Mouse (Mus musculus) ES-Bruce4 (cell line): ENCODE measurements around the gene Upp1. TPM values are rescaled to one million over a fixed set of nuclear protein-coding genes. Genes with fewer than 3 reads are reported as not detected.

Experiments used
- H3K27ac ChIP-seq: 2 replicates; pipeline ENCODE4 v1.5.1; 2012; ENCODE audit warnings: low read length, inconsistent platforms; ENCODE audit not compliant: insufficient read depth
- H3K27me3 ChIP-seq: 2 replicates; pipeline ENCODE4 v1.6.1; 2012; ENCODE audit warnings: mild to moderate bottlenecking, low read length, inconsistent platforms; ENCODE audit not compliant: control insufficient read depth, poor library complexity, insufficient read depth, severe bottlenecking
- H3K36me3 ChIP-seq: 2 replicates; pipeline ENCODE4 v1.6.1; 2012; ENCODE audit warnings: inconsistent platforms, mild to moderate bottlenecking, low read length, moderate library complexity; ENCODE audit not compliant: control insufficient read depth, poor library complexity, insufficient read depth, severe bottlenecking
- H3K4me1 ChIP-seq: one replicate; pipeline ENCODE4 v1.8.1; 2011; ENCODE audit warnings: low read length; ENCODE audit not compliant: control insufficient read depth, insufficient read depth
- H3K4me3 ChIP-seq: 2 replicates; pipeline ENCODE4 v1.5.1; 2011; ENCODE audit warnings: low read depth, mild to moderate bottlenecking, low read length
- H3K9ac ChIP-seq: 2 replicates; pipeline ENCODE4 v1.6.1; 2012; ENCODE audit warnings: low read depth, mild to moderate bottlenecking, inconsistent platforms; ENCODE audit not compliant: poor library complexity, severe bottlenecking
- H3K9me3 ChIP-seq: replicated peaks from 2 replicates; pipeline ENCODE4 v1.6.1; 2012; ENCODE audit warnings: mild to moderate bottlenecking, low read length, inconsistent platforms; ENCODE audit not compliant: control insufficient read depth, poor library complexity, insufficient read depth, severe bottlenecking
- CTCF ChIP-seq: IDR thresholded peaks from one replicate; pipeline ENCODE4 v1.8.1; 2011; ENCODE audit warnings: low read depth, low read length
- EP300 ChIP-seq: IDR thresholded peaks from 2 replicates; pipeline ENCODE4 v1.6.1; 2011; ENCODE audit warnings: low read depth, low read length; ENCODE audit not compliant: insufficient read depth
- POLR2A ChIP-seq: IDR thresholded peaks from one replicate; pipeline ENCODE4 v1.8.1; 2011; ENCODE audit warnings: low read length; ENCODE audit not compliant: insufficient read depth
- polyA plus RNA-seq: library from polyadenylated mRNA; stranded (reverse); fragments of >200 nt; gene quantifications from 2 replicates; pipeline ENCODE4 v1.2.4, GENCODE M21; 2011; ENCODE audit warnings: low read depth; ENCODE audit not compliant: missing spikeins, insufficient read depth, insufficient read length

Gene Upp1
- polyA plus RNA-seq, 1 experiment, result 190 TPM

DNA sequence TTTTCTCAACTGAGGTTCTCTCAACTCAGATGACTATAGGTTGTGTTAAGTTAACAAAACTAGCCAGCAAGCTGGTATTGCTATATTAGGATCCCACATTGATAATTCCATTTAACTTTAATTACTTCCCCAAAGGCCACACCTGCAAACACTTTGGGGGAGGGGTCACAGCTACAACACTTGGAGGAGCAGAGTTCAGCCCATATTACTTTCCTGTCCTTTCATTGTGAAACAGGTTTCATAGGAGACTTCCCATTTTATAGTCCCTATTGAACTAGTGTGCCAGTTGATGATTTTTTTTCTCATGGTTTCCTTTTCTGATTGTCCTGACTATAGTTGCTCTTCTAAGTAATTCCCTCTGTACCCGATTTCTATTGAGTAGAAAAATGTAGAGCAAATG lies 63.6 kb downstream of the Upp1 start:
- Histone ChIP-seq H3K9me3 (no peaks in the 10 kb centered on the region), H3K4me3 (no peak overlapping the region), H3K27me3 (no peaks in the 10 kb centered on the region), H3K36me3 (no peaks in the 10 kb centered on the region), H3K4me1 (no peaks in the 10 kb centered on the region), H3K9ac (no peak overlapping the region), H3K27ac (no peak overlapping the region)
- TF ChIP-seq POLR2A (no peak), CTCF (no peak), EP300 (no peak)

Other genes starting within 250 kb of the Upp1 start
- 0.64 and 0.82 TPM in 2 replicates for gene Pkd1l1, start 144.8 kb upstream of the Upp1 start, polyA plus RNA-seq
- 30.6 and 33.7 TPM in 2 replicates for gene Hus1, start 106.9 kb upstream of the Upp1 start, polyA plus RNA-seq
- gene Gm11992, start 69.5 kb upstream of the Upp1 start, polyA plus RNA-seq, result 0.33 and 0.55 TPM in 2 replicates
- gene Sun3, start 69.1 kb upstream of the Upp1 start, polyA plus RNA-seq, result not detected in 2 replicates
- gene Abca13, start 73.8 kb downstream of the Upp1 start, polyA plus RNA-seq, result not detected in 2 replicates